Mouse (Mus musculus): ENCODE measurements around the gene Etnk1.

DNA sequence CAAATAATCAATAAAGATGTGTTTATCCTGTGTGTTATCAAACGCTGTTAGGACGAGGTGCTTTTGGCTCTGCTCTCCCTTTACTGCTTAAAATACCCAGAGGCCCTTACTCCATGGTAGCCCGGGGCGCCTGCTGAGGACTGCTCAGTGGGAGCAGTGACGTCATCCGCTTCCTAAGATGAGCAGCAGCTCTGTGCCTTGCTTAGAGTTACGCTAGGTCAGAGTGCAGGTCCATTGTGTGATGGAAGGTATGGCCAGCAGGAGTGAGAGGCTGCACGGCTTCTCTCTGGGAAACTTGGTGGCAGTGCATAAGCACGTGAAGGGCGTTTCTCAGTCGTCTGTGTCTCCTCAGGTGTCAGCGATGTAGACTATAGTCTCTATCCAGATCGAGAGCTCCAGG lies 30.0 kb downstream of the Etnk1 start:
- TF ChIP-seq EP300 (IDR thresholded peaks at IDR 0.05; ENCODE audit: low read depth in 1 of 2, low read length in 2 of 2) = no peak
- no peak for TF ChIP-seq UBTF (IDR thresholded peaks at IDR 0.05; ENCODE audit: borderline replicate concordance, insufficient read depth, low read depth, low read length)
- TF ChIP-seq POLR2A (IDR thresholded peaks at IDR 0.05; ENCODE audit: control insufficient read depth in 1 of 2, insufficient read depth in 1 of 2, low read depth in 1 of 2, low read length in 2 of 2, poor library complexity in 1 of 2) = no peak
- no peak for TF ChIP-seq ZNF384 (IDR thresholded peaks at IDR 0.05; ENCODE audit: low read depth, low read length)

Measured in MEL (cell line).